Mouse (Mus musculus) heart, postnatal 14 days (tissue): Measurements from ENCODE around the gene Slc2a13. TPM values are rescaled to one million over a fixed set of nuclear protein-coding genes. Genes with fewer than 3 reads are reported as not detected.

Experiments used
- DNase-seq, 2 experiments: peaks; one replicate each; pipeline ENCODE4 v3.0.0; 2021 to 2022
- intact Hi-C: fragments of 180-260 bp; cut with DNase I; formaldehyde crosslinking; loops from one replicate; pipeline ENCODE4 v1.15.1; 2025
- total RNA-seq, 2 experiments: library from RNA; stranded (reverse); gene quantifications; 2 replicates each; pipeline ENCODE4 v1.2.3; 2021

The Slc2a13 gene
- total RNA-seq, 2 experiments from 2014 or later, result 1.9 to 2.3 TPM

DNA sequence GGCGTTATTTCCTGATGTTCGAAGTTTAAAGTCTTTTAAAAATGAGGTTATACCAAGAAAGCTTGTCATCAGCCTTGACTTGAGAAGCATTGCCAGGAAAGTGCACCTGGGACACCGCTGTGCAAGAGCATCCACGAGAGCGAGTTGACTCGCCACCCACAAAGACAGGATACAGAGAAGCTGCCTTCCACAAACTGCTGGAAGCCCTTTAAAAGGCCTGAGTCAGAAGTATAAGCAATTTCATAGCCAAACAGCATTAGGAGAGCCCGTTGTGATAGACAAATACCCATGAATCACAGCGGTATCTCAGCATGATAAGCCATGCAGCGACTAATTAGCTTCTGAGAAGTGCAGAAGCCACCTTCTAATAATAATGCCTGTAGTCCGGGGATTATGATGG, 48.6 kb downstream of the Slc2a13 start:
- intact Hi-C loops, result no loop called here
- no peak for DNase-seq

- DNase-seq, result no peak
Observed at GRCm38 (mm10) chr15:91503291-91503690, 69.8 kb downstream of the Slc2a13 start.

GRCm38 (mm10) chr15:91502661-91503060, 70.4 kb downstream of the Slc2a13 start:
- DNase-seq, result no peak
- intact Hi-C loops, result no loop called here

More at GRCm38 (mm10) chr15:91503291-91503690, 69.8 kb downstream of the Slc2a13 start:
- intact Hi-C loops, result no loop called here

DNA sequence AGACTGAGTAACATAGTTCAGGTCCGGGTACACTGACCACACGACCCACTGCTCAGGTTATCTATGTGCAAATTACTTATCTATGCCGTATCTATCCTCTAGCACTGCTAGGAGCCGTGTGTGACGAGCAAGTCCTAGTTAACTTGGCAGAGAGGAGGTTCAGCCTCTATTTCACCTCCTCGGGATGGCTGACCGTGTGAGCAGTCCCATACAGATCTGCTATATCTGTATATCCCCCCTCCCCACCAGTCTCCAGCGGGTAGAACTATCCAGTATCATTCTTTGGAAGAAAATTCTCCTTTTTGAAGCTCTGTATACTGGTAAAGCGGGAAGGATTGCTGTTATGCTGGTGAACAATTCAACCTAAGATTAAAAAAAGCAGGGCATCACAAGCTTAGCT, 70.8 kb downstream of the Slc2a13 start:
- no peak for DNase-seq
- intact Hi-C loops, result no loop called here

- intact Hi-C loops, result no loop called here
Observed at GRCm38 (mm10) chr15:91495014-91495413, 78.0 kb downstream of the Slc2a13 start.

DNA sequence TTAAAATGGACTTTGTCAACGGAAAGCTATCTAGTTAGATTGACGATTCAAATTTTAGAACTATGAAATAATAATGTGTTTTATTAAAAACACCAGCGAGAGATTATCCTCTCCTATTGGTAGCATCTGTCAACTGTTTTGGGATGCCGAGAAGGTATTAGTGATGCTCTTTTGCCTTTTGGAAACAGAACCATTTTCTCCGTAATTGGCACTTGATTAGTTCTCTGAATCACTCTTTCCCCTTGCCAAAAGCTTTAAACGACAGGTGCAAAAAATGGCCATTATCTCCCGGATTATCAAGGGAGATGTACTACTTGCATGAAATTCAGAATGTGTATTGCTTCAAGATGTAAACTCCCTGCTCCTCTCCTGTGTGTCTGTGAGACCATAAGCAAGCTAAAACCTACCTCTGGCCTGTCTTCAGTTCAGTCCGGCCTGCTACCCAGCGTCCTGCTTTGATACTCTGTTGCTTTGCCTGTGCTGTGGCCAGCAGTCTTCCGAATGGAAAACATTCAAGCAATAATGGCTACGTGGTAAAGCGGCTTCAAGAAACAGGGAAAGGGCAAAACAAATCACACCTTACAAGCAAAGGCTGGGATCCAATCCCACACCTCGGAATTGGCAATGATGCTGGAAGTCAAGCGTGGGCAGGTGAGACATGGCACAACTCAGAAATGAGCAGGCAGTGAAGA, 93.0 kb downstream of the Slc2a13 start:
- intact Hi-C loops, result loop anchor here (5.0 to 10.0 kb wide), 2 partner anchors 175 to 272 kb away; no protein-coding TSS in a partner anchor
- no peak for DNase-seq

More at GRCm38 (mm10) chr15:91495014-91495413, 78.0 kb downstream of the Slc2a13 start:
- DNase-seq, result no peak

GRCm38 (mm10) chr15:91477766-91478165, 95.3 kb downstream of the Slc2a13 start:
- intact Hi-C loops, result loop anchor here (1.0 to 10.0 kb wide), 3 partner anchors 97 to 275 kb away; no protein-coding TSS in a partner anchor
- peak; percentile 36 to 62 for DNase-seq

GRCm38 (mm10) chr15:91473690-91474409, 99.2 kb downstream of the Slc2a13 start:
- intact Hi-C loops, result loop anchor here (10.0 kb wide), 1 partner anchor 169 kb away; no protein-coding TSS in a partner anchor
- DNase-seq, result no peak

GRCm38 (mm10) chr15:91465331-91465730, 107.7 kb downstream of the Slc2a13 start:
- intact Hi-C loops, result no loop called here
- DNase-seq, result no peak

DNA sequence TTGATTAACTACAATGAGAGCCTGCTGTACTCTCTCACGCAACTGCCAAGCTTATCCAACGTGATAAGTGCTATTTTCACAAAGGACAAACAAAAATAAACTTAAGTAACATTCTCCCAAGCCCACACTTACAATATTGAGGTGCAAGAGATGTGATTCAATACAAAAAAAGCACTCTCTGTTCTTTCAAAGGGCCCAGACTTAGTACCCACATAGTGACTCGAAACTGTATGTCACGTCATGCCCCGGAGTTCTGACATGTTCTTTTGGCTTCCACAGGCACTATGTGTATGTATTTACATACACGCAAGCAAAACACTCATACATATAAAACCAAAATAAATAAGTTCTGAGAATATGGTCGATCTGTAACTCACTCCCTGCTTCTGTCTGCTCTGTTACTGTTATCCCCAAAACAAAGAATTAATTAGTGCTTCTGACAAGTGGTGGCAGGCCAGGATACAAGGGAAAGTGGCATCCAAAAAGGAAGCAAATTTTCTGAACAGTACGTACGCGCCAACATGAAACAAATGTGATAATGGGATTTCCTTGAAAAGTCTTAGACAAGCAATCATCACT, 109.1 kb downstream of the Slc2a13 start:
- intact Hi-C loops, result no loop called here
- DNase-seq, result no peak

- intact Hi-C loops, result no loop called here
- DNase-seq, result peak; percentile 6 to 12
Observed at GRCm38 (mm10) chr15:91463026-91463661, 109.9 kb downstream of the Slc2a13 start.

GRCm38 (mm10) chr15:91461940-91462339, 111.1 kb downstream of the Slc2a13 start:
- DNase-seq, result no peak
- intact Hi-C loops, result no loop called here

GRCm38 (mm10) chr15:91457202-91457601, 115.9 kb downstream of the Slc2a13 start:
- DNase-seq, result no peak

GRCm38 (mm10) chr15:91445399-91445798, 127.7 kb downstream of the Slc2a13 start:
- intact Hi-C loops, result no loop called here

More at GRCm38 (mm10) chr15:91457202-91457601, 115.9 kb downstream of the Slc2a13 start:
- intact Hi-C loops, result no loop called here

DNA sequence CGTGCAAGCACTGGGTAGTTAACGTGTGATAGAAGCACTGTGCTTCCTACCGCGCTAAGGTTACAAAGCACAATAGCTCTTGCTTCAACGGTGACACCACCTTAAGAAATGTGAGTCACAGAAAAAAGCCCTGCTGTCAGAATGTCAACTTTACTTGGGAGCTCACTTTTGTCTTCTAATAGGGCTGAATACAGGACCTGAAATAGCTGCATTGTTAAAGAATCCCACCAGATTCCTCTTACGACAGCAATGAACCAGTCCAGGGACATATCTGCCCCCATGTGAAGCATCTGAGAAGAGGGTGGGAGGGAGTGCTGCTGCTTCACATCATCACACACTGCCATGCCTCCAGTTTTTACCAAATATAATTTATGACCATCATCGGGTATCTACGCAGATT, 129.6 kb downstream of the Slc2a13 start:
- no peak for DNase-seq
- intact Hi-C loops, result no loop called here

More at GRCm38 (mm10) chr15:91445399-91445798, 127.7 kb downstream of the Slc2a13 start:
- DNase-seq, result no peak

- intact Hi-C loops, result no loop called here
- no peak for DNase-seq
Observed at GRCm38 (mm10) chr15:91439883-91440282, 133.2 kb downstream of the Slc2a13 start.

GRCm38 (mm10) chr15:91425426-91425825, 147.6 kb downstream of the Slc2a13 start:
- intact Hi-C loops, result no loop called here
- DNase-seq, result no peak

GRCm38 (mm10) chr15:91406979-91407378, 166.1 kb downstream of the Slc2a13 start:
- intact Hi-C loops, result no loop called here
- no peak for DNase-seq

DNA sequence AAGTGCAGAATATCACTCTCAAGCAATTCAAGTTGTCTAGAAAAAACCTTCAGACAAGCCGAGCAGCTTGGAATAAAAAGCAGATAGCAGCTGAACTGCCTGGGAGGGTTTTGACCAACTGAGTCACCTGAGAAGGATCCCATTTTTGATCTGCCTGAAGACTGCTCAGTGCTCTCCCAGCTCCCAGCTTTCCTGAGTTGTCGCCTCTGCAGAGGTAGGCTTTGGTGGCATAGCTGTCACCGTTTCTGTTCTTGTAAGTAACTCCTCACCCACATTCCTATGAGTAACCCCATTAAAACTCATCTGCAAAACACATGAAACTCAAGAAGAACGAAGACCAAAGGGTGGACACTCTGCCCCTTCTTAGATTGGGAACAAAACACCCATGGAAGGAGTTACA, 177.9 kb downstream of the Slc2a13 start:
- intact Hi-C loops, result no loop called here
- no peak for DNase-seq

GRCm38 (mm10) chr15:91383694-91384093, 189.4 kb downstream of the Slc2a13 start:
- no peak for DNase-seq
- intact Hi-C loops, result no loop called here

- DNase-seq, result no peak
- intact Hi-C loops, result no loop called here
Observed at GRCm38 (mm10) chr15:91382606-91383005, 190.5 kb downstream of the Slc2a13 start.
